Mouse (Mus musculus) megakaryocyte-erythroid progenitor cell, adult 5-6 weeks (primary cell): ENCODE data around the gene Acsf3. TPM values are rescaled to one million over a fixed set of nuclear protein-coding genes. Genes with fewer than 3 reads are reported as not detected.

ENCODE experiments used
- total RNA-seq, 2 experiments: library from RNA; stranded (forward) in 1 of 2; stranded (reverse) in 1 of 2; fragments of 200-1000, 215-1000 nt in 1 of 2; fragments of >200 nt in 1 of 2; fragmentation: Nextera tagmentation in 1 of 2; gene quantifications; 2 replicates each; pipeline ENCODE4 v1.2.3; 2014 to 2017

Gene Acsf3
- total RNA-seq, 2 experiments from 2014 or later = 9.5 to 14.7 TPM

Other genes with a start within 250 kb of the Acsf3 start
- 84.0 and 93.5 TPM in 2 replicates for gene Piezo1, start 224.2 kb upstream of the Acsf3 start, total RNA-seq (2014; fragmentation: Nextera tagmentation)
- gene Piezo1, start 224.2 kb upstream of the Acsf3 start, total RNA-seq (2017) = 31.1 and 31.5 TPM in 2 replicates
- 133 and 150 TPM in 2 replicates for gene Cdt1, start 207.5 kb upstream of the Acsf3 start, total RNA-seq (2014; fragmentation: Nextera tagmentation)
- gene Cdt1, start 207.5 kb upstream of the Acsf3 start, total RNA-seq (2017) = 34.5 and 70.6 TPM in 2 replicates
- gene Aprt, start 198.6 kb upstream of the Acsf3 start, total RNA-seq (2014; fragmentation: Nextera tagmentation) = 228 and 254 TPM in 2 replicates
- gene Aprt, start 198.6 kb upstream of the Acsf3 start, total RNA-seq (2017) = 55.1 and 106 TPM in 2 replicates
- gene Galns, start 164.0 kb upstream of the Acsf3 start, total RNA-seq (2014; fragmentation: Nextera tagmentation) = 21.7 and 31.5 TPM in 2 replicates
- gene Galns, start 164.0 kb upstream of the Acsf3 start, total RNA-seq (2017) = 3.8 and 8.2 TPM in 2 replicates
- gene Trappc2l, start 163.8 kb upstream of the Acsf3 start, total RNA-seq (2014; fragmentation: Nextera tagmentation) = 24.4 and 27.7 TPM in 2 replicates
- 10.2 and 19.6 TPM in 2 replicates for gene Trappc2l, start 163.8 kb upstream of the Acsf3 start, total RNA-seq (2017)
- gene Pabpn1l, start 152.7 kb upstream of the Acsf3 start, total RNA-seq (2014; fragmentation: Nextera tagmentation) = not detected in 2 replicates
- not detected in 2 replicates for gene Pabpn1l, start 152.7 kb upstream of the Acsf3 start, total RNA-seq (2017)
- gene Cbfa2t3, start 76.4 kb upstream of the Acsf3 start, total RNA-seq (2014; fragmentation: Nextera tagmentation) = 78.3 and 79.6 TPM in 2 replicates
- gene Cbfa2t3, start 76.4 kb upstream of the Acsf3 start, total RNA-seq (2017) = 7.8 and 15.4 TPM in 2 replicates
- not detected in 2 replicates for gene Cdh15, start 72.5 kb downstream of the Acsf3 start, total RNA-seq (2014; fragmentation: Nextera tagmentation)
- gene Cdh15, start 72.5 kb downstream of the Acsf3 start, total RNA-seq (2017) = not detected in 2 replicates